Mouse (Mus musculus) pancreas, adult 10 weeks (tissue): ENCODE results near the gene Cd79b. TPM values are rescaled to one million over a fixed set of nuclear protein-coding genes. Genes with fewer than 3 reads are reported as not detected.

Experiments
- polyA plus RNA-seq: library from polyadenylated mRNA; stranded (reverse); fragments of 350-450 nt; fragmentation: Illumina TruSeq; extraction: RNeasy Lipid Tissue Mini Kit (QIAGEN cat#74804); gene quantifications from one replicate; pipeline ENCODE4 v1.2.3, GENCODE M21; 2015; ENCODE audit warnings: low read depth, low replicate concordance; ENCODE audit not compliant: insufficient read depth

Gene Cd79b
- 1.7 TPM for polyA plus RNA-seq

DNA sequence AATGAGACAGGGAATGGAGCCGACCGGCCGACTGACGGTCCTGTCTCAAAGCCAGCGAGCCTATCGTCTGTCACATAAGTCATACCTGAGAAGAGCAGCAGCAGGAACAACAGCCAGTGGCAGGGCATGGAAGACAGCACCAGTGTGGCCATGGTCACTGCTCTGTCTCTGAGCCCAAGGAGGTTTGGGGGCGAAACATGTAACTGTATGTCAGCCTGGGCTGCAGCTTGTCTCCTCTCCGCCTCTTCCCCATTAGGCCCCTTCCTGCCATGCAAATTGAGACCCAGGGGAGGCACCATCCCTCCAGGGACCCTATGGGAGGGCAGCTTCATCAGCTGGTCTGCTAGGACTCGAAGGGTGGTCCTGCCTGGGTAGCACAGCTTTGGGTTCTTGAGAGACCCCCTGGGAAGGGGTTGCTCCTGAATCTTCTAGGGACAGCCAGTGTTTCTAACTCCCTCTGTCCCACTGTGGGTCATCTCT is at the start of gene Cd79b:
Cd79b (minus strand) TSS at position 430 of the 480 bp plus-strand sequence.

GRCm38 (mm10) chr11:106353188-106353587 is 38.6 kb upstream of the Cd79b start, which contains the start of gene Scn4a:
Gene Scn4a, minus strand, starts transcription at chr11:106353288.

GRCm38 (mm10) chr11:106301765-106302164 is 12.8 kb downstream of the Cd79b start, which contains the start of gene Gh:
Gene Gh, minus strand, starts transcription at chr11:106301865.

GRCm38 (mm10) chr11:106276454-106276853 is 38.1 kb downstream of the Cd79b start, which contains the start of gene Tcam1:
Gene Tcam1, plus strand, starts transcription at chr11:106276672.

GRCm38 (mm10) chr11:106272644-106273310 is 41.8 kb downstream of the Cd79b start, which contains the start of gene Smarcd2:
Gene Smarcd2, minus strand, starts transcription at chr11:106272972.

Other genes starting within 250 kb of the Cd79b start
- 2.0 TPM for gene Taco1, start 248.7 kb downstream of the Cd79b start, polyA plus RNA-seq
- 8.0 TPM for gene Map3k3, start 230.1 kb downstream of the Cd79b start, polyA plus RNA-seq
- not detected for gene Gm10840, start 153.9 kb downstream of the Cd79b start, polyA plus RNA-seq
- 3.0 TPM for gene Limd2, start 153.9 kb downstream of the Cd79b start, polyA plus RNA-seq
- 2.8 TPM for gene Strada, start 112.6 kb downstream of the Cd79b start, polyA plus RNA-seq
- 12.5 TPM for gene Ccdc47, start 98.4 kb downstream of the Cd79b start, polyA plus RNA-seq
- gene Ddx42, start 97.8 kb downstream of the Cd79b start, polyA plus RNA-seq = 9.1 TPM
- 7.7 TPM for gene Ftsj3, start 58.7 kb downstream of the Cd79b start, polyA plus RNA-seq
- 24.6 TPM for gene Psmc5, start 58.6 kb downstream of the Cd79b start, polyA plus RNA-seq
- gene Smarcd2, start 41.8 kb downstream of the Cd79b start, polyA plus RNA-seq = 33.7 TPM
- gene Tcam1, start 38.1 kb downstream of the Cd79b start, polyA plus RNA-seq = not detected
- not detected for gene Gh, start 12.9 kb downstream of the Cd79b start, polyA plus RNA-seq
- gene Scn4a, start 38.5 kb upstream of the Cd79b start, polyA plus RNA-seq = not detected
- not detected for gene Prr29, start 50.7 kb upstream of the Cd79b start, polyA plus RNA-seq
- gene Icam2, start 73.3 kb upstream of the Cd79b start, polyA plus RNA-seq = 16.8 TPM
- gene Ern1, start 173.1 kb upstream of the Cd79b start, polyA plus RNA-seq = 7.2 TPM